Mouse (Mus musculus): ENCODE results near the gene Ssbp3.

Ssbp3 gene

GRCm38 (mm10) chr4:106907701-106908425, 2.6 kb upstream of the Ssbp3 start:
- DNase-seq (ENCODE audit: low spot score): no peak

- DNase-seq (ENCODE audit: low spot score): no peak
These were observed 2.1 kb upstream of the Ssbp3 start for GRCm38 (mm10) chr4:106908426-106908809.

- DNase-seq (ENCODE audit: low spot score): no peak
These were observed 1.4 kb upstream of the Ssbp3 start for GRCm38 (mm10) chr4:106908950-106909751.

GRCm38 (mm10) chr4:106909797-106910196, 704 bp upstream of the Ssbp3 start:
- no peak for DNase-seq (ENCODE audit: low spot score)

- DNase-seq (ENCODE audit: low spot score): peak; percentile 94
These were observed 823 bp downstream of the Ssbp3 start for GRCm38 (mm10) chr4:106911246-106911801.

- no peak for DNase-seq (ENCODE audit: low spot score)
These were observed 1.6 kb downstream of the Ssbp3 start for GRCm38 (mm10) chr4:106911951-106912688.

- no peak for DNase-seq (ENCODE audit: low spot score)
These were observed 2.2 kb downstream of the Ssbp3 start for GRCm38 (mm10) chr4:106912689-106913041.

GRCm38 (mm10) chr4:106913411-106914049, 3.0 kb downstream of the Ssbp3 start:
- no peak for DNase-seq (ENCODE audit: low spot score)

GRCm38 (mm10) chr4:106915265-106915664, 4.8 kb downstream of the Ssbp3 start:
- no peak for DNase-seq (ENCODE audit: low spot score)

- DNase-seq (ENCODE audit: low spot score): no peak
These were observed 7.8 kb downstream of the Ssbp3 start for GRCm38 (mm10) chr4:106918263-106918662.

GRCm38 (mm10) chr4:106920119-106920518, 9.6 kb downstream of the Ssbp3 start:
- no peak for DNase-seq (ENCODE audit: low spot score)

GRCm38 (mm10) chr4:106921375-106922336, 11.2 kb downstream of the Ssbp3 start:
- DNase-seq (ENCODE audit: low spot score): peak; percentile 45

- no peak for DNase-seq (ENCODE audit: low spot score)
These were observed 12.4 kb downstream of the Ssbp3 start for GRCm38 (mm10) chr4:106922919-106923318.

- no peak for DNase-seq (ENCODE audit: low spot score)
These were observed 13.7 kb downstream of the Ssbp3 start for GRCm38 (mm10) chr4:106924175-106924574.

- no peak for DNase-seq (ENCODE audit: low spot score)
These were observed 14.4 kb downstream of the Ssbp3 start for GRCm38 (mm10) chr4:106924888-106925287.

GRCm38 (mm10) chr4:106926401-106926800, 15.9 kb downstream of the Ssbp3 start:
- DNase-seq (ENCODE audit: low spot score): no peak

- DNase-seq (ENCODE audit: low spot score): no peak
These were observed 16.5 kb downstream of the Ssbp3 start for GRCm38 (mm10) chr4:106927034-106927433.

GRCm38 (mm10) chr4:106928961-106929360, 18.5 kb downstream of the Ssbp3 start:
- DNase-seq (ENCODE audit: low spot score): no peak

- DNase-seq (ENCODE audit: low spot score): no peak
These were observed 22.1 kb downstream of the Ssbp3 start for GRCm38 (mm10) chr4:106932583-106932982.

- no peak for DNase-seq (ENCODE audit: low spot score)
These were observed 23.4 kb downstream of the Ssbp3 start for GRCm38 (mm10) chr4:106933813-106934482.
